Mouse (Mus musculus) liver, adult (tissue): ENCODE data around the gene Hes2.

Experiments used
- GATA4 ChIP-seq: IDR thresholded peaks from 2 replicates; pipeline ENCODE4 v1.6.1; 2014; ENCODE audit warnings: mild to moderate bottlenecking, low read length; ENCODE audit not compliant: insufficient replicate concordance

Hes2 gene

GRCm38 (mm10) chr4:152204663-152205062 is 46.0 kb downstream of the Hes2 start:
- TF ChIP-seq GATA4: no peak

GRCm38 (mm10) chr4:152206199-152206598 is 47.5 kb downstream of the Hes2 start:
- TF ChIP-seq GATA4: no peak

GRCm38 (mm10) chr4:152209623-152210022 is 51.0 kb downstream of the Hes2 start:
- TF ChIP-seq GATA4: no peak
